ENCODE assay signal across 12 mouse cellular contexts in the genomic region with DNA sequence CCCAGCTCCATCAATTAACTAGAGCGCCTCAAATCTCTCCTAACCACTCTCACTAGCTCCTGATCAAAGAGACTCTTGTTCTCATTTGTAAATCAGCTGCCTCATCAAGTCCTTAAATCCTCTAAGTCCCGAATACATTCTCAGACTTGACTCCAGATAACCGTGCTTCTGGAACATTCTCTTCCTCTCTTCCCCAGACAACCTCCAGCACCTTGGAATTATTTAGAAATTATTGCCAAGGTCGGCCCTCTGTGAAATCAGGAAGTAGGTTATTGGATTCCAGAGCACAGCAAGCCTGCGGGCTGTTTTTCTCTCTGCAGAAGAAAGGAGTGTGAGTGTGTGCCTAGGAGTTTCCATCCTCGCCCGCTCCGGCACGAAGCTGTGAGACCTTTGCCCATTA. TPM values are rescaled to one million over a fixed set of nuclear protein-coding genes. Genes with fewer than 3 reads are reported as not detected.
DNase-seq lines count a peak whose midpoint lies in the region; ATAC-seq lines count a peak whose summit lies in the region.
"Had no signal": no experiment of that assay in that cellular context is flagged by ENCODE, and none has a peak within 500 bp of the region (broad histone marks: within the 10 kb centered on the region; RNA-seq: fewer than 3 reads in every experiment).

No protein-coding gene starts in this region.

- WGBS in limb, embryonic 12.5 days = 28% methylated on average over 9 of the region's 9 CpGs
- 53% methylated on average over 9 of the region's 9 CpGs for WGBS in limb, embryonic 10.5 days
- 14% methylated on average over 9 of the region's 9 CpGs for WGBS in kidney, embryonic 16.5 days
- 67% methylated on average over 9 of the region's 9 CpGs for whole genome bisulfite sequencing in liver, embryonic 15.5 days (ENCODE audit: insufficient replicate concordance)
- 63% methylated on average over 9 of the region's 9 CpGs for WGBS in heart, embryonic 10.5 days

- peak; percentile 14 to 63 for DNase-seq in adrenal gland, adult (ENCODE audit: inconsistent age in 2 of 2, low spot score in 1 of 2)
- no peak for DNase-seq in adrenal gland, postnatal 25 days
- no peak for DNase-seq in limb, embryonic 10.5 days (ENCODE audit: low spot score)
- DNase-seq in heart, embryonic 10.5 days (ENCODE audit: low spot score) = no peak
- no peak for DNase-seq in spleen, postnatal 36 days (ENCODE audit: low spot score in 2 of 2)
- DNase-seq: heart, postnatal 36 days had no signal

- 0 out of 2 replicates have a peak, but pooled peaks cover 6% of the 10 kb centered on the region for H3K9me3 ChIP-seq in limb, embryonic 12.5 days
- H3K9me3 ChIP-seq in limb, embryonic 10.5 days (replicated peaks) = no peaks in the 10 kb centered on the region
- H3K9me3 ChIP-seq in kidney, embryonic 16.5 days (ENCODE audit: low read length) = peaks cover 9% of the 10 kb centered on the region
- H3K9me3 ChIP-seq in liver, embryonic 15.5 days (replicated peaks) = peaks cover 6% of the 10 kb centered on the region; the same call in 1 of the 2 replicates
- no peaks in the 10 kb centered on the region for H3K9me3 ChIP-seq in heart, embryonic 10.5 days
- H3K9me3 ChIP-seq: lung, embryonic 15.5 days; neural tube, embryonic 12.5 days had no signal

- H3K4me2 ChIP-seq in limb, embryonic 12.5 days = 0 out of 2 replicates have a peak overlapping the region, but pooled peaks have one; percentile 10
- H3K4me2 ChIP-seq in kidney, embryonic 16.5 days (replicated peaks; ENCODE audit: low read depth, low read length) = no peak overlapping the region
- peak overlapping the region; percentile 32 for H3K4me2 ChIP-seq in liver, embryonic 15.5 days
- H3K4me2 ChIP-seq: lung, embryonic 15.5 days; neural tube, embryonic 12.5 days had no signal

- H3K4me3 ChIP-seq in limb, embryonic 12.5 days (replicated peaks) = no peak overlapping the region
- no peak overlapping the region for H3K4me3 ChIP-seq in limb, embryonic 10.5 days
- no peak overlapping the region for H3K4me3 ChIP-seq in kidney, embryonic 16.5 days (ENCODE audit: low read length)
- H3K4me3 ChIP-seq in liver, embryonic 15.5 days (replicated peaks) = no peak overlapping the region
- no peak overlapping the region for H3K4me3 ChIP-seq in heart, embryonic 10.5 days
- H3K4me3 ChIP-seq: lung, embryonic 15.5 days; neural tube, embryonic 12.5 days had no signal

- H3K9ac ChIP-seq in limb, embryonic 12.5 days (replicated peaks) = no peak overlapping the region
- H3K9ac ChIP-seq in kidney, embryonic 16.5 days (replicated peaks; ENCODE audit: low read length) = no peak overlapping the region
- peak overlapping the region; percentile 20; the same call in 1 of the 2 replicates for H3K9ac ChIP-seq in liver, embryonic 15.5 days
- H3K9ac ChIP-seq: lung, embryonic 15.5 days; neural tube, embryonic 12.5 days had no signal

- no peaks in the 10 kb centered on the region for H3K27me3 ChIP-seq in limb, embryonic 12.5 days
- no peaks in the 10 kb centered on the region for H3K27me3 ChIP-seq in limb, embryonic 10.5 days (ENCODE audit: low read depth, poor library complexity, severe bottlenecking)
- H3K27me3 ChIP-seq in kidney, embryonic 16.5 days (ENCODE audit: insufficient read depth, low read length) = no peaks in the 10 kb centered on the region
- H3K27me3 ChIP-seq in liver, embryonic 15.5 days = no peaks in the 10 kb centered on the region
- no peaks in the 10 kb centered on the region for H3K27me3 ChIP-seq in heart, embryonic 10.5 days (ENCODE audit: insufficient read depth, poor library complexity, severe bottlenecking)
- H3K27me3 ChIP-seq: lung, embryonic 15.5 days; neural tube, embryonic 12.5 days had no signal

- H3K4me1 ChIP-seq in limb, embryonic 12.5 days (replicated peaks) = peaks cover 13% of the 10 kb centered on the region; the same call in 1 of the 2 replicates
- peaks cover 13% of the 10 kb centered on the region; the same call in 1 of the 2 replicates for H3K4me1 ChIP-seq in limb, embryonic 10.5 days
- peaks cover 7% of the 10 kb centered on the region; the same call in 1 of the 2 replicates for H3K4me1 ChIP-seq in kidney, embryonic 16.5 days (ENCODE audit: insufficient read depth, low read length)
- H3K4me1 ChIP-seq in liver, embryonic 15.5 days (replicated peaks) = peaks cover 74% of the 10 kb centered on the region
- H3K4me1 ChIP-seq in heart, embryonic 10.5 days = peaks cover 12% of the 10 kb centered on the region
- H3K4me1 ChIP-seq: lung, embryonic 15.5 days; neural tube, embryonic 12.5 days had no signal

- no peak for ATAC-seq in limb, embryonic 12.5 days (ENCODE audit: insufficient number of reproducible peaks, insufficient read depth, low FRiP score, low TSS enrichment, low read depth)
- ATAC-seq in kidney, embryonic 16.5 days (ENCODE audit: low FRiP score, low TSS enrichment) = no peak
- ATAC-seq in liver, embryonic 15.5 days (ENCODE audit: insufficient read depth) = no peak
- ATAC-seq: inflammation-experienced regulatory T-cells, adult 6 months had no signal

- H3K36me3 ChIP-seq in limb, embryonic 12.5 days = no peaks in the 10 kb centered on the region
- no peaks in the 10 kb centered on the region for H3K36me3 ChIP-seq in limb, embryonic 10.5 days
- no peaks in the 10 kb centered on the region for H3K36me3 ChIP-seq in kidney, embryonic 16.5 days (ENCODE audit: insufficient read depth, low read length)
- H3K36me3 ChIP-seq in liver, embryonic 15.5 days (replicated peaks) = peaks cover 4% of the 10 kb centered on the region; the same call in 1 of the 2 replicates
- H3K36me3 ChIP-seq in heart, embryonic 10.5 days = no peaks in the 10 kb centered on the region
- H3K36me3 ChIP-seq: lung, embryonic 15.5 days; neural tube, embryonic 12.5 days had no signal

- H3K27ac ChIP-seq in limb, embryonic 12.5 days = peak overlapping the region; percentile 67
- no peak overlapping the region for H3K27ac ChIP-seq in limb, embryonic 10.5 days
- peak overlapping the region; percentile 25; the same call in 1 of the 2 replicates for H3K27ac ChIP-seq in kidney, embryonic 16.5 days (ENCODE audit: low read length)
- peak overlapping the region; percentile 90 for H3K27ac ChIP-seq in liver, embryonic 15.5 days (replicated peaks)
- H3K27ac ChIP-seq in heart, embryonic 10.5 days = no peak overlapping the region
- H3K27ac ChIP-seq: lung, embryonic 15.5 days; neural tube, embryonic 12.5 days had no signal

RNA-seq across cellular contexts. Expression of gene Ppm1b, which starts 20.2 kb away (rescaled TPM):
- total RNA-seq in adrenal gland, postnatal 25 days (2021) = 143 and 172 TPM in 2 replicates
- polyA plus RNA-seq in limb, embryonic 12.5 days (2016; fragmentation: Nextera tagmentation; extraction: Ambion mirVana) = 91.4 and 95.3 TPM in 2 replicates
- polyA plus RNA-seq in limb, embryonic 10.5 days (2016; fragmentation: Nextera tagmentation; extraction: Ambion mirVana) = 59.5 and 71.7 TPM in 2 replicates
- 73.7 and 74.5 TPM in 2 replicates for polyA plus RNA-seq in kidney, embryonic 16.5 days (2015; fragmentation: Nextera tagmentation; extraction: Ambion mirVana)
- 52.7 and 58.7 TPM in 2 replicates for polyA plus RNA-seq in liver, embryonic 15.5 days (2015; fragmentation: Nextera tagmentation; extraction: Ambion mirVana)
- 59.5 and 74.3 TPM in 2 replicates for polyA plus RNA-seq in heart, embryonic 10.5 days (2016; fragmentation: Nextera tagmentation; extraction: Ambion mirVana)

Comparison
In these comparisons a context has a peak if more than half of its experiments do, and no peak if none do; other contexts are left out.
1. DNase-seq: peak in adrenal gland, adult (2 of 2); none in adrenal gland, postnatal 25 days (single experiment), limb, embryonic 10.5 days (single experiment), heart, embryonic 10.5 days (single experiment) and spleen, postnatal 36 days (0 of 2).
2. H3K27ac ChIP-seq: peak in limb, embryonic 12.5 days (single experiment), kidney, embryonic 16.5 days (single experiment) and liver, embryonic 15.5 days (single experiment); none in limb, embryonic 10.5 days (single experiment) and heart, embryonic 10.5 days (single experiment).